Mouse (Mus musculus): Measurements from ENCODE around the gene Tbx1. TPM values are rescaled to one million over a fixed set of nuclear protein-coding genes. Genes with fewer than 3 reads are reported as not detected.
"Not testable (repeated sequence)": the region's sequence is repeated elsewhere in the genome, so short reads cannot be mapped to it uniquely, and the experiment has no call there.

The Tbx1 gene
- total and polyA plus RNA-seq, 3 experiments = 0.28 to 0.49 TPM; not detected in 1

- no peak for DNase-seq
These were observed 38.3 kb downstream of the Tbx1 start for GRCm38 (mm10) chr16:18552106-18552710.

- no peak for DNase-seq
These were observed 38.9 kb downstream of the Tbx1 start for GRCm38 (mm10) chr16:18551604-18552003.

- no peak for DNase-seq
These were observed 42.6 kb downstream of the Tbx1 start for GRCm38 (mm10) chr16:18547891-18548290.

DNA sequence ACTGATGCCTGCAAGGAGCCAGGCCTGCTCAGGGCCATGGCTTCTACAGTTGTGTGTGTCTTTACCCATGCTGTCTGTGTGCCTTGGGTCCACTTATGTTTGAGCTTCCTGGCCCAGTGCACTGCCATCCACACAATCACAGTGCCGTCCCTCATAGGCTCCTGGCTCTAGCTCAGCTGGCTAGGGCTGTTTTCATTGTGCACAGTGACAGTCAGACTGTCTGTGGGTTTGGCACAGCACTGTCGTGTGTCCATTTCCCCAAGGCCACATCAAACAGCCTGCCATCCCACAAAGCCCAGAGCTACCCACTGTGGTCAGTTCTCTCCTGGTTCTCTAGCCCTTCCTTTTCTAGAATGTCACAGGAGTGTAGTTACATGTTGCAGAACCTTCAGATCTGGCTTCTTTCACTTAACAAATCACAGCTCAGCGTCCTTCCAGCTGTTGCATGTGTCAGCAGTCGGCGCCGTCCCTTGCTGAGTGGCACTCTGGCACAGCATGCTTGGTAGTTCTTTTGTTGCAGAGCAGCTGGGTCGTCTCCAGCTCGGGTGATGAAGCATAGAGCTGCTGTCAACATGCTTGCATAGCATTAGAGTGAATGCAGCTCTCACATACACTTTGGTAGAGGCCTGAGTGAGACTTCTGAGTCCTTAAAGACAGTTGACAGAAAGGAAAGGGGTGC, 47.2 kb downstream of the Tbx1 start:
- peak; percentile 53 for DNase-seq

DNA sequence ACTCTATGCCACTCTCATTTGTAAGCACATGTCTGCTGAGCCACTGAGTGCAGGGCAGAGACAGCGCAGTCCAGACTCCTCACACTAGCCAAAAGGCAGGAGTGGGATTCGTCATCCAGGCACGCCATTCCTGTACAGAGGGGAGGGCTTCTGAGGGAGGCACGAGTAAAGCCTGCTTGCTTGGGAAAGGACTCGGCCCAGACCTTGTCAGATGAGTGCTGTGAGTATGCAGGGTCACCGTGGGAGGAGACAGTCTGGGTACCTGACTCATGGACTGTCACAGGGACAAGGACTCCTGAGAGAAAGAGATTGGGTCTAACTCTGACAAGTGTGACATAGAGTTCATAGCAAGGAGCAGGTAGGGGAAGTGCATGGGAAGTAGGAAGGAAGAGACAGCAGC, 51.2 kb downstream of the Tbx1 start:
- peak; percentile 55 for DNase-seq

GRCm38 (mm10) chr16:18537407-18537990, 53.0 kb downstream of the Tbx1 start:
- DNase-seq = peak; percentile 37

GRCm38 (mm10) chr16:18533061-18533460, 57.4 kb downstream of the Tbx1 start:
- DNase-seq = not testable (repeated sequence)

Other genes with a start within 250 kb of the Tbx1 start
- 10 to 100 TPM; 36.1 to 37.1 TPM for gene Tango2, start 242.6 kb downstream of the Tbx1 start, total RNA-seq (2021)
- 40.6 and 51.1 TPM in 2 replicates for gene Tango2, start 242.6 kb downstream of the Tbx1 start, polyA plus RNA-seq (2012; rRNA removed)
- gene Arvcf, start 242.5 kb downstream of the Tbx1 start, total RNA-seq (2021) = 10 to 100 TPM; 33.4 to 48.9 TPM
- 54.2 and 59.1 TPM in 2 replicates for gene Arvcf, start 242.5 kb downstream of the Tbx1 start, polyA plus RNA-seq (2012; rRNA removed)
- 10 to 100 TPM; 73.3 TPM for gene Txnrd2, start 164.3 kb downstream of the Tbx1 start, total RNA-seq (2021)
- 50.3 and 64.6 TPM in 2 replicates for gene Txnrd2, start 164.3 kb downstream of the Tbx1 start, polyA plus RNA-seq (2012; rRNA removed)
- 100 to 1,000 TPM; 203 to 288 TPM for gene Comt, start 163.8 kb downstream of the Tbx1 start, total RNA-seq (2021)
- gene Comt, start 163.8 kb downstream of the Tbx1 start, polyA plus RNA-seq (2012; rRNA removed) = 407 and 432 TPM in 2 replicates
- gene Gnb1l, start 92.0 kb downstream of the Tbx1 start, total RNA-seq (2021) = 1 to 10 TPM; 4.4 to 7.8 TPM
- 10.5 and 15.5 TPM in 2 replicates for gene Gnb1l, start 92.0 kb downstream of the Tbx1 start, polyA plus RNA-seq (2012; rRNA removed)
- 1 to 10 TPM; 4.4 to 5.8 TPM for gene Rtl10, start 91.8 kb downstream of the Tbx1 start, total RNA-seq (2021)
- gene Rtl10, start 91.8 kb downstream of the Tbx1 start, polyA plus RNA-seq (2012; rRNA removed) = 6.4 and 8.3 TPM in 2 replicates
- not detected for gene Gp1bb, start 31.7 kb upstream of the Tbx1 start, total RNA-seq (2021)
- 2.1 and 4.0 TPM in 2 replicates for gene Gp1bb, start 31.7 kb upstream of the Tbx1 start, polyA plus RNA-seq (2012; rRNA removed)
- gene Gm49601, start 35.8 kb upstream of the Tbx1 start, total RNA-seq (2021) = 1 to 10 TPM; 2.4 to 3.6 TPM
- 3.7 and 4.0 TPM in 2 replicates for gene Gm49601, start 35.8 kb upstream of the Tbx1 start, polyA plus RNA-seq (2012; rRNA removed)
- 10 to 100 TPM; 12.6 to 12.9 TPM for gene Sept5, start 39.3 kb upstream of the Tbx1 start, total RNA-seq (2021)
- 8.0 and 9.1 TPM in 2 replicates for gene Sept5, start 39.3 kb upstream of the Tbx1 start, polyA plus RNA-seq (2012; rRNA removed)
- gene Cldn5, start 186.2 kb upstream of the Tbx1 start, total RNA-seq (2021) = 10 to 100 TPM in 1 of 2 experiments, 1 to 10 TPM in 1; 3.5 to 16.9 TPM
- 68.7 and 108 TPM in 2 replicates for gene Cldn5, start 186.2 kb upstream of the Tbx1 start, polyA plus RNA-seq (2012; rRNA removed)
- gene Ufd1, start 221.1 kb upstream of the Tbx1 start, total RNA-seq (2021) = 100 to 1,000 TPM; 102 to 115 TPM
- gene Ufd1, start 221.1 kb upstream of the Tbx1 start, polyA plus RNA-seq (2012; rRNA removed) = 19.9 and 27.1 TPM in 2 replicates
- gene Cdc45, start 221.3 kb upstream of the Tbx1 start, total RNA-seq (2021) = 1 to 10 TPM; 5.8 to 8.7 TPM
- gene Cdc45, start 221.3 kb upstream of the Tbx1 start, polyA plus RNA-seq (2012; rRNA removed) = 4.8 and 5.7 TPM in 2 replicates
- gene 2510002D24Rik, start 245.9 kb upstream of the Tbx1 start, total RNA-seq (2021) = 10 to 100 TPM; 14.0 to 18.6 TPM
- gene 2510002D24Rik, start 245.9 kb upstream of the Tbx1 start, polyA plus RNA-seq (2012; rRNA removed) = 61.3 and 69.2 TPM in 2 replicates
- 1 to 10 TPM; 4.6 to 7.5 TPM for gene Gm28539, start 245.9 kb upstream of the Tbx1 start, total RNA-seq (2021)
- gene Gm28539, start 245.9 kb upstream of the Tbx1 start, polyA plus RNA-seq (2012; rRNA removed) = 0.47 and 0.51 TPM in 2 replicates